Mouse (Mus musculus) retina, adult 2 months (tissue): ENCODE results near the gene Fbxo21.

Experiments
- DNase-seq: peaks from one replicate; pipeline ENCODE4 v3.0.0-alpha.2; 2012; ENCODE audit warnings: low read depth, low spot score

Fbxo21 gene

GRCm38 (mm10) chr5:117976657-117977500, at the start of gene Fbxo21:
TSS of gene Fbxo21 (plus strand) at chr5:117976730.
- DNase-seq: peak; percentile 87

- no peak for DNase-seq
Observed at GRCm38 (mm10) chr5:117928553-117928952, 48.0 kb upstream of the Fbxo21 start.

GRCm38 (mm10) chr5:117932222-117932621, 44.3 kb upstream of the Fbxo21 start:
- no peak for DNase-seq

GRCm38 (mm10) chr5:117932862-117933261, 43.7 kb upstream of the Fbxo21 start:
- peak; percentile 29 for DNase-seq

- DNase-seq: no peak
Observed at GRCm38 (mm10) chr5:117936346-117936745, 40.2 kb upstream of the Fbxo21 start.

GRCm38 (mm10) chr5:117937186-117937585, 39.3 kb upstream of the Fbxo21 start:
- no peak for DNase-seq

- DNase-seq: peak; percentile 50
Observed at GRCm38 (mm10) chr5:117938182-117938581, 38.3 kb upstream of the Fbxo21 start.

- no peak for DNase-seq
Observed at GRCm38 (mm10) chr5:117939402-117939801, 37.1 kb upstream of the Fbxo21 start.

- DNase-seq: no peak
Observed at GRCm38 (mm10) chr5:117941552-117941951, 35.0 kb upstream of the Fbxo21 start.

- DNase-seq: no peak
Observed at GRCm38 (mm10) chr5:117946605-117947004, 29.9 kb upstream of the Fbxo21 start.

GRCm38 (mm10) chr5:117949393-117949792, 27.1 kb upstream of the Fbxo21 start:
- DNase-seq: no peak

- no peak for DNase-seq
Observed at GRCm38 (mm10) chr5:117953893-117954292, 22.6 kb upstream of the Fbxo21 start.

- DNase-seq: no peak
Observed at GRCm38 (mm10) chr5:117954429-117954828, 22.1 kb upstream of the Fbxo21 start.

- no peak for DNase-seq
Observed at GRCm38 (mm10) chr5:117955675-117956420, 20.7 kb upstream of the Fbxo21 start.

GRCm38 (mm10) chr5:117964750-117965149, 11.8 kb upstream of the Fbxo21 start:
- no peak for DNase-seq

GRCm38 (mm10) chr5:117966956-117967355, 9.6 kb upstream of the Fbxo21 start:
- DNase-seq: no peak

- no peak for DNase-seq
Observed at GRCm38 (mm10) chr5:117967659-117968069, 8.9 kb upstream of the Fbxo21 start.

GRCm38 (mm10) chr5:117969681-117970427, 6.7 kb upstream of the Fbxo21 start:
- no peak for DNase-seq

- no peak for DNase-seq
Observed at GRCm38 (mm10) chr5:117976263-117976656, 270 bp upstream of the Fbxo21 start.

GRCm38 (mm10) chr5:117977501-117978158, 1.1 kb downstream of the Fbxo21 start:
- no peak for DNase-seq

- no peak for DNase-seq
Observed at GRCm38 (mm10) chr5:117978159-117978697, 1.7 kb downstream of the Fbxo21 start.
